In the genomic region with DNA sequence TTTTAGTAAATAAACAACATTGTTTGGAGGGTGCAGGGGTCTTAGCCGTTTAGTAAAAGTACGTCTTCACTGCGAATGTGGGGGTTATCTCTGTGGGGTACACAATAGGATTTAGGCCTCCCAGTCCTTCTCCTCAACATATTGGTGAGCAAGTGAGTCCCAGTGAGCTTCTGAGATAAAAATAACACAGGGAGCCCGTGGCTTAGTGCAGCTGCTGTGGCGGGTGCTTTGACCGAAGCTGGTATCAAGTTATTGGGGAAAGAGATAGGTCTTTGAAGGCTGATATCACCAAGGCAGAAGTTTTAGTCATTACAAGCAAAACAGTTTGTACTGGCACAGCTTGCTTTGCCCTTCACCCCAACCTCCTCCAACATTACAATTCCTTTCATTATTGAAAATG, we compare ENCODE assay signal across 9 mouse cellular contexts. TPM values are rescaled to one million over a fixed set of nuclear protein-coding genes. Genes with fewer than 3 reads are reported as not detected.
A peak's percentile ranks its signal among the peaks of the same experiment; 100 is the strongest.
DNase-seq lines count a peak whose midpoint lies in the region; ATAC-seq lines count a peak whose summit lies in the region.
"Had no signal": no experiment of that assay in that cellular context is flagged by ENCODE, and none has a peak within 500 bp of the region (broad histone marks: within the 10 kb centered on the region; RNA-seq: fewer than 3 reads in every experiment).

No protein-coding gene starts in this region.

- H3K4me1 ChIP-seq in heart, embryonic 11.5 days (ENCODE audit: control insufficient read depth, insufficient read depth, low read length): peaks cover 7% of the 10 kb centered on the region
- H3K4me1 ChIP-seq in liver, embryonic 12.5 days: peaks cover 13% of the 10 kb centered on the region
- H3K4me1 ChIP-seq: intestine, embryonic 15.5 days had no signal

- DNase-seq in heart, postnatal 25 days (ENCODE audit: low spot score): no peak
- DNase-seq in 416B (ENCODE audit: low read depth) (peak; percentile 30), NIH3T3 (ENCODE audit: low read depth) (peak; percentile 10)
- no peak for DNase-seq in cerebellum, postnatal 10 days

- H3K4me2 ChIP-seq in heart, embryonic 11.5 days: peak overlapping the region; percentile 2
- peak overlapping the region; percentile 55 for H3K4me2 ChIP-seq in liver, embryonic 12.5 days
- H3K4me2 ChIP-seq: intestine, embryonic 15.5 days had no signal

- H3K27ac ChIP-seq in heart, embryonic 11.5 days (ENCODE audit: low read depth, low read length): no peak overlapping the region
- 0 out of 2 replicates have a peak overlapping the region, but pooled peaks have one; percentile 22 for H3K27ac ChIP-seq in liver, embryonic 12.5 days
- H3K27ac ChIP-seq: intestine, embryonic 15.5 days had no signal

- WGBS in heart, embryonic 11.5 days (ENCODE audit: insufficient replicate concordance): 13% methylated on average over 6 of the region's 6 CpGs
- WGBS in liver, embryonic 12.5 days (ENCODE audit: insufficient replicate concordance): 7% methylated on average over 6 of the region's 6 CpGs

- no peaks in the 10 kb centered on the region for H3K9me3 ChIP-seq in heart, embryonic 11.5 days (replicated peaks; ENCODE audit: control insufficient read depth, low read length)
- no peaks in the 10 kb centered on the region for H3K9me3 ChIP-seq in liver, embryonic 12.5 days (replicated peaks)
- H3K9me3 ChIP-seq: intestine, embryonic 15.5 days had no signal

- H3K9ac ChIP-seq in heart, embryonic 11.5 days (ENCODE audit: low read depth, low read length): peak overlapping the region; percentile 28; the same call in 1 of the 2 replicates
- peak overlapping the region; percentile 56 for H3K9ac ChIP-seq in liver, embryonic 12.5 days
- H3K9ac ChIP-seq: intestine, embryonic 15.5 days had no signal

- intact Hi-C loops in heart, postnatal 25 days (cut with DNase I): loop anchor here (1.0 to 5.0 kb wide), 4 partner anchors 37 to 152 kb away; a partner anchor contains a TSS

- ATAC-seq in heart, embryonic 11.5 days (replicated peaks; ENCODE audit: insufficient number of reproducible peaks, low FRiP score, low TSS enrichment): no peak
- peak; percentile 57 for ATAC-seq in liver, embryonic 12.5 days
- ATAC-seq in cerebellum, adult (ENCODE audit: insufficient number of reproducible peaks, low FRiP score, low TSS enrichment): no peak
- no peak for ATAC-seq in monocyte, adult 5-6 weeks (replicated peaks; ENCODE audit: insufficient number of reproducible peaks, low FRiP score, low TSS enrichment, poor library complexity, severe bottlenecking)

- no peaks in the 10 kb centered on the region for H3K27me3 ChIP-seq in heart, embryonic 11.5 days (ENCODE audit: control insufficient read depth, insufficient read depth, low read length)
- H3K27me3 ChIP-seq in liver, embryonic 12.5 days (replicated peaks): no peaks in the 10 kb centered on the region
- H3K27me3 ChIP-seq: intestine, embryonic 15.5 days had no signal

- H3K4me3 ChIP-seq in heart, embryonic 11.5 days (ENCODE audit: low read depth, low read length): no peak overlapping the region
- 0 out of 2 replicates have a peak overlapping the region, but pooled peaks have one; percentile 9 for H3K4me3 ChIP-seq in liver, embryonic 12.5 days
- H3K4me3 ChIP-seq: intestine, embryonic 15.5 days had no signal

- no peaks in the 10 kb centered on the region for H3K36me3 ChIP-seq in heart, embryonic 11.5 days (ENCODE audit: control insufficient read depth, insufficient read depth, low read length)
- H3K36me3 ChIP-seq in liver, embryonic 12.5 days: no peaks in the 10 kb centered on the region
- H3K36me3 ChIP-seq: intestine, embryonic 15.5 days had no signal

RNA-seq across cellular contexts. Expression of a gene that starts 37.5 kb away (rescaled TPM):
- 0.37 and 0.66 TPM in 2 replicates for polyA plus RNA-seq in heart, embryonic 11.5 days (2014; fragmentation: Nextera tagmentation; extraction: Ambion mirVana)
- total RNA-seq in heart, postnatal 25 days (2021): 1 to 10 TPM; 4.5 to 4.6 TPM
- polyA plus RNA-seq in liver, embryonic 12.5 days (2016; fragmentation: Nextera tagmentation; extraction: Ambion mirVana): 0.49 TPM in 2 replicates
- total RNA-seq in monocyte, adult 5-6 weeks (2017): 0.39 to 1.1 TPM in 2 of 3 replicates, not detected in the other

RNA-seq across cellular contexts. Expression of a gene that starts 55.3 kb away (rescaled TPM):
- polyA plus RNA-seq in heart, embryonic 11.5 days (2014; fragmentation: Nextera tagmentation; extraction: Ambion mirVana): 78.8 and 101 TPM in 2 replicates
- 100 to 1,000 TPM; 126 to 132 TPM for total RNA-seq in heart, postnatal 25 days (2021)
- 36.0 and 37.7 TPM in 2 replicates for polyA plus RNA-seq in liver, embryonic 12.5 days (2016; fragmentation: Nextera tagmentation; extraction: Ambion mirVana)
- 51.9 to 56.2 TPM (median 52.1 TPM) in 3 replicates for total RNA-seq in monocyte, adult 5-6 weeks (2017)

Comparison
In these comparisons a context has a peak if more than half of its experiments do, and no peak if none do; other contexts are left out.
1. DNase-seq: peak in 416B (single experiment) and NIH3T3 (single experiment); none in heart, postnatal 25 days (single experiment) and cerebellum, postnatal 10 days (0 of 2).